Mouse (Mus musculus): ENCODE measurements around the gene Bsn.

DNA sequence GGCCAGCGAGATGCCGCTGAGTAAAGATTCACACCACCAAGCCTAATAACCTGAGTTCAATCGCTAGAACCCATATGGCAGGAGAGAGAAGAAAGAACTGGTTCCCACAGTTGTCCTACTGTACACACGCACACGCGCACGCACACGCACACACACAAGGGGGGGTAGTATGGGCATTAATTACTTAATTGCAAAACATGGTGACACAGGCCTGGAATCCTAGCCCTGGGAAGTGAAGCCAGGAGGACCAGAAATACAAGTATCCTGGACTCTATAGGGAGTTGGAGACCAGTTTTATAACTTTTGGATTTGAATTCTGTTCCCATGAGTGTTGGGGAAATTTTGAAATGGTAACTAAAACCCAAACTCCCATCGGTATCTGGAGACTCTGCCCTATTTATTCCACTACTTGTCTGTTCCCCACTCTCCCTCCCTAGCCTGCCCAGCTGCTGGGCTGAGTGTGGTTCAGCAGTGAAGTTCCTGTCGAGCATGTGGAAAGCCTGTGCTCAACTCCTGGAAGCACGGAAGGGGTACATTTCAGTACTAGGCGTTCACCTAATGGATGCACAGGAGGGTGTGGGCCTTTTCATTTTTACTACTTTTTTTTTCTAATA is 29.7 kb upstream of the Bsn start:
- TF ChIP-seq CTCF (IDR thresholded peaks at IDR 0.05; ENCODE audit: extremely low read depth, insufficient read depth, low read length) (no peak), POLR2A (IDR thresholded peaks at IDR 0.05; ENCODE audit: extremely low read depth, insufficient read depth, low read length) (no peak)

Measured in cortical plate, adult 2 months (tissue).